Mouse (Mus musculus) neural tube, embryonic 15.5 days (tissue): ENCODE measurements around the gene Zbtb9. TPM values are rescaled to one million over a fixed set of nuclear protein-coding genes. Genes with fewer than 3 reads are reported as not detected.

Source experiments
- ATAC-seq: fragments of 200-750 bp; cut with Nextera tagmentation; 2 replicates; pipeline ENCODE4 v1.8.0; 2017; ENCODE audit warnings: mild to moderate bottlenecking, moderate TSS enrichment, moderate library complexity; ENCODE audit not compliant: low FRiP score
- H3K27ac ChIP-seq: fragments of 300-500 bp; sonication (generic); replicated peaks from 2 replicates; pipeline ENCODE4 v1.5.1; 2015; ENCODE audit warnings: mild to moderate bottlenecking, inconsistent platforms
- H3K27me3 ChIP-seq: fragments of 300-500 bp; sonication (generic); replicated peaks from 2 replicates; pipeline ENCODE4 v1.6.1; 2015; ENCODE audit warnings: inconsistent platforms
- H3K36me3 ChIP-seq: fragments of 300-500 bp; sonication (generic); 2 replicates; pipeline ENCODE4 v1.6.1; 2015; ENCODE audit warnings: inconsistent platforms
- H3K4me1 ChIP-seq: fragments of 300-500 bp; sonication (generic); 2 replicates; pipeline ENCODE4 v1.6.1; 2015; ENCODE audit warnings: inconsistent platforms
- H3K4me2 ChIP-seq: fragments of 300-500 bp; sonication (generic); 2 replicates; pipeline ENCODE4 v1.6.1; 2015; ENCODE audit warnings: inconsistent platforms, mild to moderate bottlenecking, moderate library complexity
- H3K4me3 ChIP-seq: fragments of 300-500 bp; sonication (generic); replicated peaks from 2 replicates; pipeline ENCODE4 v1.5.1; 2015; ENCODE audit warnings: mild to moderate bottlenecking, inconsistent platforms
- H3K9ac ChIP-seq: fragments of 300-500 bp; sonication (generic); replicated peaks from 2 replicates; pipeline ENCODE4 v1.6.1; 2015; ENCODE audit warnings: mild to moderate bottlenecking, inconsistent platforms
- H3K9me3 ChIP-seq: fragments of 300-500 bp; sonication (generic); replicated peaks from 2 replicates; pipeline ENCODE4 v1.6.1; 2016; ENCODE audit warnings: inconsistent platforms
- WGBS: fragments of 180-500 bp; shearing (Covaris S2); methylation state at CpG from one replicate; pipeline ENCODE4 v1.1.7; 2015; ENCODE audit warnings: mixed read lengths; 5-methylcytosine and 5-hydroxymethylcytosine counted together
- polyA plus RNA-seq: library from polyadenylated mRNA; unstranded; fragments of >200 nt; fragmentation: Nextera tagmentation; extraction: Ambion mirVana; gene quantifications from 2 replicates; pipeline ENCODE4 v1.2.1, GENCODE M21; 2015

Zbtb9 gene
- polyA plus RNA-seq, 1 experiment from 2014 or later, result 15.9 TPM

- Histone ChIP-seq H3K9me3 (no peaks in the 10 kb centered on the region), H3K9ac (no peak overlapping the region), H3K27me3 (no peaks in the 10 kb centered on the region), H3K27ac (no peak overlapping the region), H3K4me1 (peaks cover 15% of the 10 kb centered on the region), H3K4me3 (no peak overlapping the region), H3K36me3 (peaks cover 55% of the 10 kb centered on the region), H3K4me2 (no peak overlapping the region)
- ATAC-seq, result no peak
- 95% methylated on average over 9 of the region's 9 CpGs for WGBS
Observed at GRCm38 (mm10) chr17:27021736-27022135, 48.8 kb downstream of the Zbtb9 start.

DNA sequence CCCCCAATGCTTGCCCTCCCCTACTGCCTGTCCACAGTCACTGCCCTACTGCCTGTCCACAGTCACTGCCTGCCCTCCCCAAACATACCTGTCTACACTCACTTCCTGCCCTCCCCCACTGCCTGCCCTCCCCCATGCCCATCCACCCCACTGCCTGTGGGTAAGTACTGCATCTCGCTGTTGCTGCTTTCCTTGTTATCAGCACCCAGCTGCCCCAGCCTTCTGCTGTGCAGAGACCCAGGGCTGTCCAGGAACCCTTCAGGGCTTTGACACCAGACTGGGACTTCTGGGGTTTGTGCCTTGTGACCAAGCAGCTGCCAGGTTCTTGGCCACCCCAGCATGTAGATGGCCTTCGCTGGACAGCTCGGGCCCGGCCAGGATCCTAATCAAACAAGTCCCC, 50.4 kb downstream of the Zbtb9 start:
- ATAC-seq, result no peak
- WGBS, result 94% methylated on average over 4 of the region's 4 CpGs
- peaks cover 55% of the 10 kb centered on the region for H3K36me3 ChIP-seq

GRCm38 (mm10) chr17:27025326-27025902, 52.4 kb downstream of the Zbtb9 start:
- Histone ChIP-seq H3K4me2 (no peak overlapping the region), H3K4me1 (peaks cover 17% of the 10 kb centered on the region), H3K9me3 (no peaks in the 10 kb centered on the region), H3K27me3 (no peaks in the 10 kb centered on the region), H3K4me3 (no peak overlapping the region), H3K27ac (no peak overlapping the region), H3K9ac (no peak overlapping the region), H3K36me3 (peaks cover 44% of the 10 kb centered on the region)
- 94% methylated on average over 16 of the region's 17 CpGs for WGBS
- no peak for ATAC-seq

More for the DNA sequence above, 50.4 kb downstream of the Zbtb9 start:
- no peaks in the 10 kb centered on the region for H3K27me3 ChIP-seq
- H3K27ac ChIP-seq, result no peak overlapping the region
- H3K4me2 ChIP-seq, result no peak overlapping the region
- no peak overlapping the region for H3K9ac ChIP-seq
- no peak overlapping the region for H3K4me3 ChIP-seq
- peaks cover 16% of the 10 kb centered on the region for H3K4me1 ChIP-seq
- H3K9me3 ChIP-seq, result no peaks in the 10 kb centered on the region

- Histone ChIP-seq H3K27ac (no peak overlapping the region), H3K36me3 (peaks cover 40% of the 10 kb centered on the region), H3K9ac (no peak overlapping the region), H3K4me3 (no peak overlapping the region), H3K27me3 (no peaks in the 10 kb centered on the region), H3K4me1 (peaks cover 17% of the 10 kb centered on the region), H3K4me2 (no peak overlapping the region), H3K9me3 (no peaks in the 10 kb centered on the region)
- WGBS, result 89% methylated on average over 3 of the region's 3 CpGs
- no peak for ATAC-seq
Observed at GRCm38 (mm10) chr17:27025951-27026350, 53.0 kb downstream of the Zbtb9 start.

- peak; percentile 36; the same call in 1 of the 2 replicates for ATAC-seq
- H3K4me1 ChIP-seq, result peaks cover 17% of the 10 kb centered on the region
- no peaks in the 10 kb centered on the region for H3K27me3 ChIP-seq
- peak overlapping the region; percentile 63 for H3K4me3 ChIP-seq
- H3K9ac ChIP-seq, result peak overlapping the region; percentile 91
- H3K9me3 ChIP-seq, result no peaks in the 10 kb centered on the region
- peaks cover 23% of the 10 kb centered on the region for H3K36me3 ChIP-seq
- 34% methylated on average over 12 of the region's 12 CpGs for WGBS
- H3K27ac ChIP-seq, result peak overlapping the region; percentile 77
- H3K4me2 ChIP-seq, result peak overlapping the region; percentile 88
Observed at GRCm38 (mm10) chr17:27027460-27028283, 54.7 kb downstream of the Zbtb9 start.

GRCm38 (mm10) chr17:27028284-27028795, 55.4 kb downstream of the Zbtb9 start:
- peaks cover 17% of the 10 kb centered on the region for H3K4me1 ChIP-seq
- H3K36me3 ChIP-seq, result peaks cover 21% of the 10 kb centered on the region
- ATAC-seq, result peak; percentile 87
- peak overlapping the region; percentile 63 for H3K4me3 ChIP-seq
- under 1% methylated on average over 19 of the region's 19 CpGs for WGBS
- H3K27me3 ChIP-seq, result no peaks in the 10 kb centered on the region
- peak overlapping the region; percentile 77 for H3K27ac ChIP-seq
- H3K9ac ChIP-seq, result peak overlapping the region; percentile 91
- no peaks in the 10 kb centered on the region for H3K9me3 ChIP-seq
- H3K4me2 ChIP-seq, result peak overlapping the region; percentile 88

- no peak for ATAC-seq
- Histone ChIP-seq H3K4me2 (peak within 1 kb of the TSS; percentile 88), H3K4me3 (peak within 1 kb of the TSS; percentile 63), H3K4me1 (peaks cover 17% of the 10 kb centered on the region), H3K27me3 (no peaks in the 10 kb centered on the region), H3K9me3 (no peaks in the 10 kb centered on the region), H3K27ac (peak within 1 kb of the TSS; percentile 77), H3K36me3 (peaks cover 16% of the 10 kb centered on the region), H3K9ac (peak within 1 kb of the TSS; percentile 91)
- 93% methylated on average over 2 of the region's 4 CpGs for WGBS
Observed at GRCm38 (mm10) chr17:27028909-27029308, 55.9 kb downstream of the Zbtb9 start, which contains the start of gene Bak1. Gene Bak1, minus strand, starts transcription at chr17:27029009.

DNA sequence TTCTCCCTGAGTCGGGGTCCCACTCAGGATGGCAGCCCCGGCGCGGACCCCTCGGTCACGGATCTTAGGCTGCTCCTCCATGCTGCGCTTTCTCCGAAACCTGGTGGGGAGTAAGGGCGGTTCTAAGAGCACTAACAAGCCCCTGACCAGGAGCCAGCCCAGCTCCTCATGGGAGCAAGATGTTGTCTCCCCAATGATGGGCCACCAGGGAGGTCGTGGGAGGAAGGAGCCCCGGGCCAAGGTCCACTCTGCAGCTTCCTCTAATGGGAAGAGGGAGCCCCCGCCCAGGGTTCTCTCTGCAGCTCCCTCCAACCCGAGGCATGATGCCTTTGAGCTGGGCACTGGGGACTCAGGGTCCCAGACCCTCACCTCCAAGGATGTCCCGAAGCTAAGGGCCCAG, 56.5 kb downstream of the Zbtb9 start:
- no peak overlapping the region for H3K9ac ChIP-seq
- H3K4me2 ChIP-seq, result no peak overlapping the region
- H3K27me3 ChIP-seq, result no peaks in the 10 kb centered on the region
- H3K36me3 ChIP-seq, result peaks cover 13% of the 10 kb centered on the region
- ATAC-seq, result no peak
- no peak overlapping the region for H3K27ac ChIP-seq
- WGBS, result 94% methylated on average over 14 of the region's 14 CpGs
- H3K9me3 ChIP-seq, result no peaks in the 10 kb centered on the region
- no peak overlapping the region for H3K4me3 ChIP-seq
- peaks cover 17% of the 10 kb centered on the region for H3K4me1 ChIP-seq

DNA sequence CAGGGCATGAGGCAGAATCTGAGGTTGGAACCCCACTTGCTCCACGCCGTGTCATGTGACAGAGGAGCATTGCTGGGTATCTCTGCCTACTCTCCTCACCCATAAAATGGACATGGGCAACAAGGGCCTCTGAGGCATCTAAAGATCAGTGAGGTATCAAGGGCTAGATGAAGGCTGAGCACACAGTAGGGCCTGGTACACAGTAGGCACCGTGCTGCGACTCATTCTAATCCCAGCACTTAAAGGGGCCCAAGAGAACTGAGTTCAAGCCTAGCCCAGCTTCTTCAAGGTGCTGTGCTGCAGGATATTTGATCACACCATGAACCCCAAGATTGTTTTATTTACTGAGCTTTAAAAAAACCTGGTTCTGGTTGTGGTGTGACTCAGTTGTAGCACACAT, 57.9 kb downstream of the Zbtb9 start:
- peaks cover 2% of the 10 kb centered on the region; the same call in 1 of the 2 replicates for H3K36me3 ChIP-seq
- no peak overlapping the region for H3K9ac ChIP-seq
- H3K4me1 ChIP-seq, result peaks cover 17% of the 10 kb centered on the region
- H3K9me3 ChIP-seq, result no peaks in the 10 kb centered on the region
- no peak overlapping the region for H3K4me2 ChIP-seq
- H3K27ac ChIP-seq, result no peak overlapping the region
- WGBS, result 92% methylated on average over 4 of the region's 4 CpGs
- ATAC-seq, result no peak
- no peaks in the 10 kb centered on the region for H3K27me3 ChIP-seq
- H3K4me3 ChIP-seq, result no peak overlapping the region

DNA sequence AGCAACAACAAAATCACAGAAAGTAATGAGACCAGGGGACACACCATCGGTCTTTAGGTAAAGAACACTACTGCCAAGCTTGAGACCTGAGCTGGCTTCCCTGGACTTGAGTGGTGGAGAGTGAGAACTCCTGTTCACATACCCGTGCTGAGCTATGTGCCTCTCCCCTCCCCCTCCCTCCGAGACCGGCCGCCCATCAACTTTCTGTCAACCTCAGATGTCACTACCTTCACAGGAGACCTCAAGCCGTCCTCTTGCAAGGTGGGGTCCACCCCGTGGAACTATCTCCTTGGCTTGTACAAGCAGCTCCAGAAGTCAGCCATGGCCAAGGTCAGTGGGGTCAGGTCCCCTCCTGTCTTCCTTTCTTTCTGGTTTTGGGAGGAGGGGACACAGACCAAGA, 59.4 kb downstream of the Zbtb9 start:
- no peak overlapping the region for H3K4me3 ChIP-seq
- no peaks in the 10 kb centered on the region for H3K9me3 ChIP-seq
- no peaks in the 10 kb centered on the region for H3K36me3 ChIP-seq
- no peaks in the 10 kb centered on the region for H3K27me3 ChIP-seq
- no peak overlapping the region for H3K27ac ChIP-seq
- no peak overlapping the region for H3K4me2 ChIP-seq
- no peak overlapping the region for H3K9ac ChIP-seq
- 66% methylated on average over 7 of the region's 7 CpGs for WGBS
- peaks cover 11% of the 10 kb centered on the region for H3K4me1 ChIP-seq
- no peak for ATAC-seq

- Histone ChIP-seq H3K9ac (no peak overlapping the region), H3K4me3 (no peak overlapping the region), H3K4me2 (peak overlapping the region; percentile 29), H3K27me3 (no peaks in the 10 kb centered on the region), H3K4me1 (peaks cover 5% of the 10 kb centered on the region; the same call in 1 of the 2 replicates), H3K36me3 (no peaks in the 10 kb centered on the region), H3K9me3 (no peaks in the 10 kb centered on the region), H3K27ac (no peak overlapping the region)
- ATAC-seq, result 0 out of 2 replicates have a peak, but pooled peaks have one; percentile 33
- WGBS, result under 1% methylated on average over 14 of the region's 14 CpGs
Observed at GRCm38 (mm10) chr17:27032869-27033268, 59.9 kb downstream of the Zbtb9 start.

DNA sequence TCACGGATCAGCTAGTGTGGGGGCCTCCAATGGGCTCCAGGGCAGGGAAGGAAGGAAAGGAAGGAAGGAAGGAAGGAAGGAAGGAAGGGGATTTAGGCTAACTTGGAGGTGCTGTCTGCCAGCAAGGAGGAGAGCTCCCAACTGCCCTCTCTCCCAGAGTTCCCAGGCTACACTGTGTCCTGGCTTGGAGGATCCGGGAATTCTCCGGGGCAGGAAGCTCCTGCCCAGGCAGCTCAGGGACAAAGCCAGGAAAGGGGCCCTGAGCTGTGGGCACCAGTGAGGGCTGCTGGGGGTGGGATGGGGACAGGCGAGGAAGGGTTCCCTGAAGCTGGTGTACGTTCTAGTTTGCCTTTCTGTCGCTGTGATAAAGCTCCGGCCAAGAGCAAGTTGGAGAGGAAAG, 63.5 kb downstream of the Zbtb9 start:
- no peak overlapping the region for H3K4me3 ChIP-seq
- H3K36me3 ChIP-seq, result no peaks in the 10 kb centered on the region
- no peak overlapping the region for H3K4me2 ChIP-seq
- no peak overlapping the region for H3K27ac ChIP-seq
- no peak overlapping the region for H3K9ac ChIP-seq
- no peak for ATAC-seq
- H3K9me3 ChIP-seq, result no peaks in the 10 kb centered on the region
- H3K4me1 ChIP-seq, result peaks cover 28% of the 10 kb centered on the region
- WGBS, result 70% methylated on average over 7 of the region's 7 CpGs
- H3K27me3 ChIP-seq, result 0 out of 2 replicates have a peak, but pooled peaks cover 3% of the 10 kb centered on the region
